Mouse (Mus musculus) retina, postnatal 7 days (tissue): Measurements from ENCODE around the gene Epha4.

Experiments
- DNase-seq: peaks from one replicate; pipeline ENCODE4 v3.0.0-alpha.2; 2012; ENCODE audit warnings: low read depth, low spot score

Epha4 gene

GRCm38 (mm10) chr1:77514963-77515650 is at the start of gene Epha4:
Gene Epha4 (minus strand): TSS chr1:77515088.
- no peak for DNase-seq

GRCm38 (mm10) chr1:77556199-77556598 is 41.3 kb upstream of the Epha4 start:
- DNase-seq, result no peak

DNA sequence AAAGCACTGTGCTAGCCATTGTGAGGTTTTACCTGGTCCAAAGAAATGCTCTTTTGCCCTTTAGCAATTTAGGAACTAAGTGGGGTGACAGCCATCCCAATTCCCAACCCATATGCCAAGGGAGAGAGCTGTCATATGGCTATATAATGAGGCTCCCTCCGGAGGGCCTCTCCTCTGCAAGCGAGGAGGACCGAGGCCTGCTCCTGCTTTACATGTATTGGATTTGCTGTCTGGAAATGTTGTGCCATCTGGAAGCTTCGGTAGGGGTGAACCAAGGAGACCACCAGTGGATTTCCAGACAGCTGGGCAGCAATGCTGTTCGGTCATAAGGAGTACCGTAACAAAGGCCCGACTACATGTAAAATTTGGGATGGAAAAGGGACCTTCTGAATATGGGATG is 37.0 kb upstream of the Epha4 start:
- no peak for DNase-seq

DNA sequence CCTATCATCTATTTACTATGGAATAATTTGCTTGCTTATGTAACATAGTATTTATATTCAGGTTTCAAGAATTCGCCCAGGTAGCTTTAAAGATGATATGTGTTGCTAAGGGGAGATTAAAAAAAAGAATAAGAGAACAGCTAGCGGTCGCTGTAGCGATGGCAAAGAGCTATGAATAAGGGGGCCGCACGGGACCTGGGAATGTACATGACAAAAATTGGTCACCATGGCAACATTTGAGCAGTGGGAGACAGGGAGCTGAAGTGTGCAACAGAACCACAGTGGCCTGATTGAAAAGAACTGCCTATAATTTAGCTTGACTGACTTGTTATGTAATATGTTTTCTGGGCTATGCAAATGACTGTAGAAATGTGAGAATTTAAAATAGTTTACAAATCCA is 30.8 kb upstream of the Epha4 start:
- no peak for DNase-seq

GRCm38 (mm10) chr1:77545035-77545434 is 30.1 kb upstream of the Epha4 start:
- no peak for DNase-seq

- DNase-seq, result no peak
Measured at GRCm38 (mm10) chr1:77544279-77544678, 29.4 kb upstream of the Epha4 start.

- no peak for DNase-seq
Measured at GRCm38 (mm10) chr1:77539945-77540344, 25.1 kb upstream of the Epha4 start.

DNA sequence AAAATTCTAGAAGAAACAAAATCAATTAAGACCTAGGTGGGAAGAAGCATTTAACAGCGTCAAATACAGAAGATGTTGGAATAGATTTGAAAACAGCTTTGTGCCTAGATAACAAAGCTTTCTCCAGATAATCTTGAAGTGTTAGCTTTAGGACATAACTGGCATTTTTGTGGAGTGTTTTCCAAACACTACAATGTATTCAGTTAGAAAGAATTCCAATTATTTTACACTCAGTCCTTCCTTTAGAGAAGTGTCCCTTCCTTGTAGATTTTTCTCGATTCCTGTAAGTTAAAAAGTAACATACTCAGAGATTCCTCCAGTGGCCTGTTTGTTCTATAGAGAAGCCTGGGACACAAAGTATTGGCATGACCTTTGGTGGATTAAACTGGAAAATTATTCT is 23.7 kb upstream of the Epha4 start:
- no peak for DNase-seq

DNA sequence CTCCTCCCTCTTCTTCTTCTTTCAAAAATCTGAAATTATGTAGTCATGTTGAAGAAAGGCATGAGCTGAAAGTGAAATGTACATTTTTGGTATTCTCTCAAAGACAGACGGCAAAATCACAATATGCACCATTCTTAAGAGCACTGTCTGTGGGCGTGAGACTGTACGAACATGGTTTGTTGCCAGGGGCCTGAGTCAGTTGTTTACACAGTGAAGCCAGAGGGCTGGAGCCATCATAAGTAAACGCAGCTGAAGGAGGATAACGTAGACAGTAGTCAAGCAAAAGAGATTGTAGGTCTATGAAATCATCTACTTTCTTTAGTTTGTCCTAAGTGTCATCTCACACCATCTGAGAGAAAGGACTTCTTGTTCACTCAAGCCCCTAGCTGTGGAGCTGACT is 21.0 kb upstream of the Epha4 start:
- DNase-seq, result no peak

DNA sequence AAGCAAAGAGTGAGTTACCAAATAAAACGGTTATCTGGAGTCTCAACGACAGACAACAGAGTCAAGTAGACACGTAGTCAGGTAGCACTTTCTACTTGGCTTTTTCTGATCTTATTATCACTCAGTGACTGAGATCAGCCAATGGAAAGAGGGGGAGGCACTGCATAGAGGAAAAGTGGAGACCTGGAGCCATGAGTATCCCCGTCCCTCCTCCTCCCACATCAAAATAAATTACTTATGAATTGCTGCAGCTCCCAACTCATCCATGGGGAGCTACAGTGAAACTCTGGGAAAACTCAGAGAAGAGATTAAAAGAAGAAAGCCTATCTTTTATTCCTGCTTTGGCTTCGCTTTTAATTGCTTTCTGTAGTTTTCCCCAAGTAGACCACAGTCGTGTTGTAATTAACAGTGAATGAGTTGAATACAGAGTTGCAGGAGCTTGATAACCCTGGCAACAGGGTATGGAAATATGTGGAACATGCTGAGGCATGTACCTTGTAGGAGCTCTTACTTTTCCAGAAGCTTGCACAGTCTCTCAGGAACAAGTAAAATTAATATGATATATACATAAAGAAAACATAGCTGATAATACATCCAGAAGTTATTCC is 17.8 kb upstream of the Epha4 start:
- DNase-seq, result no peak

DNA sequence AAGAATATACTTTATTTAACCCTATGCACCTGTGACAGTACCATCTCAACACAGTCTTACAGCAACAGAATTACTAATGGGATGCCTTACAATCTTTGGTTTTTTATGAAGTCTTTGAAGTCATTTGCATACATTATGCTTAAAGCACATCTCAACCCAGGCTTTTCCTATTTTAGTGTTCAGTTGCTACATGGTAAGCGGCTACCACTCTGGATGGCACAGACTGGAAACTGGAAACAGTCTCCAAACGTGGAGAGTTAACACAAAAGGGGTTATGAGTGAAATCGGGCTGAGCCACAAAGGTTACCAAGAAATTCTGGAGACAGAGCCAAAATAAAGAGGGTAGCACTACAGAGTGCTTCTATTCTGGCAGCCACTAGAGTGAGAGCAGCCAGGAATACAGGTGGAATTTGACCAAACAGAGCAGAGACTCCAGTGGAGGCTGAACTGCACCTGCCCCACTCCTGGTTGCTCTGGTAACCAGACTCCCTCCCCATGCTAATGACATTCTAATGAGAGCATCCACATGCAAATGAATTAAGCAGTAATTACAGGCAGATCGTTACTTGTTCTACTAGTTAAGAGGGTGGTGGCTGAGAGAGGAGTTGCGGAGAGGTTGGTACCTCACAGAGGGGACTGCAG is 17.2 kb upstream of the Epha4 start:
- DNase-seq, result no peak

DNA sequence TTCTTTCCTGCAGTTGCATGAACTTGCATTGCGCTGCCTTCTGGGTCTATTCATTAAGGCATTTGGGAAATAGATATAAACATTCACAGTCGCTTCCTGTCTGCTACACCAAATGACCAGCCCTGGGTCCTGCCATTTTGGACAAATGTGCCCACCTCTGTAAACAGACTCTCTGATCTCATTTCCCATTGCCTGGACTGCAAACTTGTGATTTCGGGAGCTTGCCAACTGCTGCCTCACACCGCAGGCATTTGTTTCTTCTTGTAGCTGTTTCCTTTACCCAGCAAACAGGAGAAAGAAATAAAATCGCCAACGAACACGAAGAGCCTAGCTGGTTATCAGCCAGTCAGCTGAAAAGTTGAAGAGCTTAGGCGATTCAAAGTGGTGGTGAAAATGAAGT is 10.2 kb upstream of the Epha4 start:
- no peak for DNase-seq

DNA sequence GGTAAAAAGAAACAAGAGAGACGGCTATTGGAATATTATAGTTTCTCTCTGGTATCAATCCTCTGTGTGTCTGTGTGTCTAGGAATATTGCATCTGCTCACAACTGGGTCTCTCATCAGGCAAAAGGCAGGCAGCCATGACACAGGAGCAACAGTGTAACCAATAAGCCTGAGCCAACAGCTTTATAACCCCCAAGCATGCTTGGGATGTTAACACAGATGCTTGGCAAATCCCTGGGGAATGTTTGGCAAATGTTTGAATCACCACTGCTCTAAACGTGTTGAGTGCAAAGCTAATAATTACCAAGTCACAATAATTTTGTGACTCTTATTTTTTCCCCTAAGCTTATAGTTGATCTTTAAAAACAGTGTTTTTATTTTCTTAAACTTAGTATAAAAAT is 8.5 kb upstream of the Epha4 start:
- no peak for DNase-seq

GRCm38 (mm10) chr1:77521640-77522539 is 7.0 kb upstream of the Epha4 start:
- DNase-seq, result no peak

GRCm38 (mm10) chr1:77518715-77519114 is 3.8 kb upstream of the Epha4 start:
- DNase-seq, result no peak

- DNase-seq, result peak; percentile 78
Measured at GRCm38 (mm10) chr1:77516203-77516991, 1.5 kb upstream of the Epha4 start.

DNA sequence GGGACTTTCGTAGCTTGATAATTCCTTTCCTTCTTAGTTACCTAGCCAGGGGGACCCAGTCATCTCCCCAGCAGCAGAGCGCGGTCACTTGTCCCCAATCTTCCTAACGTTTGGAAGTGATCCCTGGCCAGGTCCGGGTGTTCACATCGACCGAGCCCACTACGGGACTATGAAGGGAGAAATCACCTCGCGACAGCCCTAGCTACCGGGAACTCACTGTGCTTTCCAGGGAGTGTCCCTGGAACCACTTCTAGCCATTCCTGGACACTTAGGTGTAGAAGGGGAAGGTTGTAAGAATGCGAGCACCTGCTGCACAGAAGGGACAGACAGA is 728 bp upstream of the Epha4 start:
- no peak for DNase-seq

- no peak for DNase-seq
Measured at GRCm38 (mm10) chr1:77514325-77514962, 444 bp downstream of the Epha4 start.

DNA sequence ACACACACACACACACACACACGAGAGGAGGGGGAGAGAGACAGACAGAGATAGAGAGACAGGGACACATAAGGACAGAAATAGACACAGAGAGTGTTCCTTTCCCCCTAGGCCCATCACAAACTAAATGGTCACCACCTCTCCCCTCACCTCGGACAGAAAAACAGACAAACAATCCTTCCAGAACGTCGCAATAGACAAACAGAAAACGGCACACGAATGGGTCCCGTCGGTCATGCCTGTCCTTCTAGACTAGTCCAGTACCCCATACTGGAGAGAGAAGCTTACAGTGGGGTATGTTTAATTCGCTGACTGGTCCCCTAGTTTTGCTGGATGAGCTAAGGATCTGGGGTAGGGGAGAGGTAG is 946 bp downstream of the Epha4 start:
- no peak for DNase-seq

GRCm38 (mm10) chr1:77513411-77513941 is 1.4 kb downstream of the Epha4 start:
- no peak for DNase-seq
